ENCODE assay signal across 23 mouse cellular contexts in genomic region chr12:71912262-71912661, GRCm38 (mm10).
DNase-seq lines count a peak whose midpoint lies in the region; ATAC-seq and TF ChIP-seq lines count a peak whose summit lies in the region.
"Had no signal": no experiment of that assay in that cellular context is flagged by ENCODE, and none has a peak within 500 bp of the region (broad histone marks: within the 10 kb centered on the region; RNA-seq: fewer than 3 reads in every experiment).

No protein-coding gene starts in this region.

- peak overlapping the region; percentile 5; the same call in 1 of the 2 replicates for H3K9ac ChIP-seq in heart, embryonic 16.5 days (ENCODE audit: low read length)
- H3K9ac ChIP-seq in kidney, embryonic 16.5 days (replicated peaks; ENCODE audit: low read length): no peak overlapping the region
- no peak overlapping the region for H3K9ac ChIP-seq in lung, embryonic 16.5 days (ENCODE audit: low read length)
- H3K9ac ChIP-seq in liver, postnatal 0 days (replicated peaks): peak overlapping the region; percentile 37; the same call in 1 of the 2 replicates
- H3K9ac ChIP-seq: forebrain, embryonic 12.5 days; hindbrain, embryonic 15.5 days; intestine, embryonic 15.5 days; liver, embryonic 13.5 days had no signal

- TF ChIP-seq CTCF in lung, adult 2 months (IDR thresholded peaks at IDR 0.05; ENCODE audit: insufficient read depth, low read length): no peak
- no peak for TF ChIP-seq CTCF in liver, postnatal 0 days (IDR thresholded peaks at IDR 0.05; ENCODE audit: low read depth)

- no peak overlapping the region for H3K4me3 ChIP-seq in heart, embryonic 16.5 days (ENCODE audit: low read length)
- H3K4me3 ChIP-seq in kidney, embryonic 16.5 days (ENCODE audit: low read length): no peak overlapping the region
- H3K4me3 ChIP-seq in lung, embryonic 16.5 days (ENCODE audit: low read length): no peak overlapping the region
- H3K4me3 ChIP-seq in lung, adult 2 months (replicated peaks; ENCODE audit: extremely low read depth, low read depth, low read length): no peak overlapping the region
- H3K4me3 ChIP-seq in liver, postnatal 0 days (ENCODE audit: low read depth, low read length): no peak overlapping the region
- H3K4me3 ChIP-seq: forebrain, embryonic 12.5 days; hindbrain, embryonic 15.5 days; intestine, embryonic 15.5 days; liver, embryonic 13.5 days had no signal

- peaks cover 15% of the 10 kb centered on the region for H3K36me3 ChIP-seq in heart, embryonic 16.5 days (ENCODE audit: control insufficient read depth, insufficient read depth)
- H3K36me3 ChIP-seq in kidney, embryonic 16.5 days (ENCODE audit: insufficient read depth, low read length): peaks cover 12% of the 10 kb centered on the region
- 0 out of 2 replicates have a peak, but pooled peaks cover 12% of the 10 kb centered on the region for H3K36me3 ChIP-seq in lung, embryonic 16.5 days (ENCODE audit: control insufficient read depth, insufficient read depth, low read length)
- H3K36me3 ChIP-seq in liver, postnatal 0 days (replicated peaks; ENCODE audit: insufficient read depth, low read length): peaks cover 16% of the 10 kb centered on the region; the same call in 1 of the 2 replicates

- H3K9me3 ChIP-seq in heart, embryonic 16.5 days (replicated peaks; ENCODE audit: control insufficient read depth, low read length): no peaks in the 10 kb centered on the region
- no peaks in the 10 kb centered on the region for H3K9me3 ChIP-seq in kidney, embryonic 16.5 days (ENCODE audit: low read length)
- H3K9me3 ChIP-seq in lung, embryonic 16.5 days (ENCODE audit: control insufficient read depth, low read length): no peaks in the 10 kb centered on the region
- H3K9me3 ChIP-seq in liver, postnatal 0 days (ENCODE audit: low read length): no peaks in the 10 kb centered on the region
- H3K9me3 ChIP-seq: forebrain, embryonic 12.5 days; hindbrain, embryonic 15.5 days; intestine, embryonic 15.5 days; liver, embryonic 13.5 days had no signal

- DNase-seq in heart, adult 18-20 months: no peak
- DNase-seq in kidney, adult 8-10 months: no peak
- no peak for DNase-seq in lung, adult 2 months
- no peak for DNase-seq in liver, postnatal 0 days
- DNase-seq: adrenal gland, postnatal 25 days; B cell, adult 2 months; cerebellum, adult 18-20 months; cerebellum, postnatal 25 days; gastrocnemius, postnatal 14 days; heart, postnatal 10 days; left cerebral cortex, postnatal 4 days; liver, embryonic 13.5 days; right cerebral cortex, adult 18-20 months; thymus, postnatal 14 days had no signal

- peaks cover 26% of the 10 kb centered on the region for H3K4me1 ChIP-seq in heart, embryonic 16.5 days (ENCODE audit: control insufficient read depth, insufficient read depth, low read length)
- H3K4me1 ChIP-seq in kidney, embryonic 16.5 days (ENCODE audit: insufficient read depth, low read length): peaks cover 26% of the 10 kb centered on the region
- H3K4me1 ChIP-seq in lung, embryonic 16.5 days (replicated peaks; ENCODE audit: control insufficient read depth, insufficient read depth, low read length): peaks cover 10% of the 10 kb centered on the region; the same call in 1 of the 2 replicates
- peaks cover 24% of the 10 kb centered on the region for H3K4me1 ChIP-seq in lung, adult 2 months (ENCODE audit: control insufficient read depth, insufficient read depth, low read length)
- peaks cover 19% of the 10 kb centered on the region for H3K4me1 ChIP-seq in liver, postnatal 0 days (ENCODE audit: insufficient read depth)

- H3K4me2 ChIP-seq in heart, embryonic 16.5 days (ENCODE audit: low read depth, low read length): no peak overlapping the region
- H3K4me2 ChIP-seq in kidney, embryonic 16.5 days (replicated peaks; ENCODE audit: low read depth, low read length): no peak overlapping the region
- no peak overlapping the region for H3K4me2 ChIP-seq in lung, embryonic 16.5 days (ENCODE audit: low read depth, low read length)
- peak overlapping the region; percentile 31; the same call in 1 of the 2 replicates for H3K4me2 ChIP-seq in liver, postnatal 0 days (ENCODE audit: low read depth, low read length)
- H3K4me2 ChIP-seq: forebrain, embryonic 12.5 days; hindbrain, embryonic 15.5 days; intestine, embryonic 15.5 days; liver, embryonic 13.5 days; midbrain, embryonic 11.5 days had no signal

- no peak for ATAC-seq in heart, embryonic 16.5 days (replicated peaks; ENCODE audit: extremely low read depth, insufficient read depth, low FRiP score)
- peak; percentile 54; the same call in 1 of the 2 replicates for ATAC-seq in kidney, embryonic 16.5 days (ENCODE audit: low FRiP score, low TSS enrichment)
- ATAC-seq in lung, embryonic 16.5 days (ENCODE audit: low read depth): peak; percentile 75
- no peak for ATAC-seq in liver, postnatal 0 days
- ATAC-seq in erythroid progenitor cell, adult 5-6 weeks (replicated peaks; ENCODE audit: low FRiP score, poor library complexity, severe bottlenecking): no peak
- ATAC-seq: intestine, embryonic 15.5 days had no signal

- 75% methylated on average over 1 of the region's 1 CpGs for WGBS in heart, embryonic 16.5 days
- 60% methylated on average over 1 of the region's 1 CpGs for WGBS in kidney, embryonic 16.5 days
- 50% methylated on average over 1 of the region's 1 CpGs for WGBS in lung, embryonic 16.5 days
- WGBS in lung, adult 2 months: 57% methylated on average over 1 of the region's 1 CpGs
- WGBS in liver, postnatal 0 days (ENCODE audit: insufficient replicate concordance): 62% methylated on average over 1 of the region's 1 CpGs

- H3K27me3 ChIP-seq in heart, embryonic 16.5 days (ENCODE audit: control insufficient read depth, insufficient read depth, low read length): no peaks in the 10 kb centered on the region
- no peaks in the 10 kb centered on the region for H3K27me3 ChIP-seq in kidney, embryonic 16.5 days (ENCODE audit: insufficient read depth, low read length)
- H3K27me3 ChIP-seq in lung, embryonic 16.5 days (ENCODE audit: control insufficient read depth, insufficient read depth, low read depth, low read length): no peaks in the 10 kb centered on the region
- H3K27me3 ChIP-seq in liver, postnatal 0 days (ENCODE audit: insufficient read depth, low read length): no peaks in the 10 kb centered on the region
- H3K27me3 ChIP-seq: forebrain, embryonic 12.5 days; hindbrain, embryonic 15.5 days; intestine, embryonic 15.5 days; liver, embryonic 13.5 days had no signal

- no peak overlapping the region for H3K27ac ChIP-seq in heart, embryonic 16.5 days (ENCODE audit: low read length)
- H3K27ac ChIP-seq in kidney, embryonic 16.5 days (ENCODE audit: low read length): peak overlapping the region; percentile 61; the same call in 1 of the 2 replicates
- H3K27ac ChIP-seq in lung, embryonic 16.5 days (ENCODE audit: low read length): peak overlapping the region; percentile 49
- peak overlapping the region; percentile 30 for H3K27ac ChIP-seq in liver, postnatal 0 days (ENCODE audit: low read depth)
- H3K27ac ChIP-seq: forebrain, embryonic 12.5 days; hindbrain, embryonic 15.5 days; intestine, embryonic 15.5 days; liver, embryonic 13.5 days; stomach, postnatal 0 days had no signal

- TF ChIP-seq POLR2A in lung, adult 2 months (IDR thresholded peaks at IDR 0.05; ENCODE audit: borderline replicate concordance, extremely low read depth, low read depth, low read length): no peak

- no peak for TF ChIP-seq EP300 in liver, postnatal 0 days (IDR thresholded peaks at IDR 0.05; ENCODE audit: low read depth)

Comparison
In these comparisons a context has a peak if more than half of its experiments do, and no peak if none do; other contexts are left out.
1. ATAC-seq: peak in kidney, embryonic 16.5 days (single experiment) and lung, embryonic 16.5 days (single experiment); none in heart, embryonic 16.5 days (single experiment), liver, postnatal 0 days (single experiment) and erythroid progenitor cell, adult 5-6 weeks (single experiment).
2. H3K9ac ChIP-seq: peak in heart, embryonic 16.5 days (single experiment) and liver, postnatal 0 days (single experiment); none in kidney, embryonic 16.5 days (single experiment) and lung, embryonic 16.5 days (single experiment).